Mouse (Mus musculus) central nervous system, embryonic 11.5 days (tissue): ENCODE results near the gene Slc30a6. TPM values are rescaled to one million over a fixed set of nuclear protein-coding genes. Genes with fewer than 3 reads are reported as not detected.

ENCODE experiments used
- polyA plus RNA-seq: library from polyadenylated mRNA; depleted of rRNA; stranded (reverse); fragments of >200 nt; gene quantifications from 2 replicates; pipeline ENCODE4 v1.2.3, GENCODE M21; 2012; rRNA removed

The Slc30a6 gene
- 19.2 and 37.7 TPM in 2 replicates for polyA plus RNA-seq

DNA sequence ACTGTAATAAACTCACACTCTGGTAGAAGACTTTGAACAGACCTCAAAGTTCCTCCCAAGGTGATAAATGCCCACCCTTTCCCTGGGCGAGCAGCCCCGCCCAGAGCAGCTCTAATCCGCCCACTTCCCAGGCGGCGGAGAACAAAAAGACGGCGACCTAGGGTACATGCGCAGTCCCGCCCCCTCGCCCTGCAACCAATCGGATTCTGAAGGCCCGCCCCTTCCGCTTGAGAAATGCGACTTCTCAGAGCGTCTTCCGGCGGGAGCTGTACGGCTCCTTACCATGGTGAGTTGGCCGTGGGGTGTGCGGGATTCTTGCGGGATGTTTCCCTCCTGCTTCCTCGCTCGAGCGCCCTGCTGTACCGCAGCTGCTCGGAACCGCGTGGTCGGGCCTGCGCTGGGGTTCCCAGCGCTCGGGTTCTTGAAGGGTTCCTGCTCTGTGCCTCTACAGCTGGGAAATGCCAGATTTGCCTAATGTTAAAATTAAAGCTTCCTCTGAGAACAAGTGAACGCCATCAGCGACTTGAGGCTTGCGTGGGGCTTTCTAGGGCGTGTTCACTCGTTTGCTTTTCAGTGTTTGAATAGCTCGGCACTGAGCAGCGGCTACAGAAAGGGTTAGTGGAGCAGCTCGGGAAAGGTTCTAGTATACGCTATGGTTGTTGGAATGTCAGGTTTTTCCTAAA, at the start of gene Slc30a6:
Gene Slc30a6, plus strand, starts transcription at position 226 of the 683 bp plus-strand sequence.

DNA sequence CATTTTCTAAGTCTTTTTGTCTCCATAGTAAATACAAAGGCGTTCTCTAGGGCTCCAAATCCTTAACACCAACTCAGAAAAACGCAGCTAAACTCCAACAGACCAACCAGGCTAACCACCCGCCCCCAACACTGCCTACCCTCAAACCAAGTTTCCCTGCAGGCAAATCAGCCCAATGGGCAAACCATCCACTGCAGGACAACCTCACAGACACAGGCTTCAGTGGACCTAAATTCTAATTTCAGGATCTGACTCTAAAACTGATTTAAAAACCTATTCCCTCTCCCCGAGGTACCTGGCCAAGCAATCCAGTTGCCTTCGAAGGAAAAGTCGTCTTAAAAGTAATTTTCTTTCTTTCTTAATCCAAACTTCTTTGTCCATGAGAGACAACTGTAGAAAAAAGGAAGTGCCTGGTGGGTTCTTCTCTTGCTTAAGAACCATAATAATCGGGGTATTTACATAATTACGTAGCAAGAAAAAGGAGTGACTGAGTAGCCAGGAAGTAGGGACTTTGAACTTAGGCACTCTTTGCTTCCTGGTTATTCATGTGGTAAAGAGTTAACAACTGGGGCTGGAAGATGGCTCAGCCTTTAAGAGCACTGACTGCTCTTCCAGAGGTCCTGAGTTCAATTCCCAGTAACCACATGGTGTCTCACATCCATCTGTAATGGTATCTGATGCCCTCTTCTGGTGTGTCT, 63.5 kb downstream of the Slc30a6 start, which contains the start of gene Nlrc4:
Gene Nlrc4, minus strand, starts transcription at position 432 of the 698 bp plus-strand sequence.

Other genes starting within 250 kb of the Slc30a6 start
- 45.8 and 76.6 TPM in 2 replicates for gene Memo1, start 100.1 kb upstream of the Slc30a6 start, polyA plus RNA-seq
- gene Dpy30, start 71.7 kb upstream of the Slc30a6 start, polyA plus RNA-seq, result 151 and 171 TPM in 2 replicates
- gene Spast, start 56.6 kb upstream of the Slc30a6 start, polyA plus RNA-seq, result 39.8 and 44.1 TPM in 2 replicates
- gene Nlrc4, start 63.5 kb downstream of the Slc30a6 start, polyA plus RNA-seq, result 0.09 and 0.11 TPM in 2 replicates
- 24.3 and 28.8 TPM in 2 replicates for gene Yipf4, start 93.9 kb downstream of the Slc30a6 start, polyA plus RNA-seq
- gene Birc6, start 132.7 kb downstream of the Slc30a6 start, polyA plus RNA-seq, result 53.4 and 88.8 TPM in 2 replicates